Mouse (Mus musculus) embryonic facial prominence, embryonic 12.5 days (tissue): ENCODE measurements around the gene Uhrf1bp1. TPM values are rescaled to one million over a fixed set of nuclear protein-coding genes. Genes with fewer than 3 reads are reported as not detected.

Source experiments
- ATAC-seq: fragments of 200-750 bp; cut with Nextera tagmentation; 2 replicates; pipeline ENCODE4 v1.8.0; 2017; ENCODE audit not compliant: insufficient number of reproducible peaks, insufficient read depth, low FRiP score, low TSS enrichment
- H3K27ac ChIP-seq: fragments of 300-500 bp; sonication (generic); 2 replicates; pipeline ENCODE4 v1.5.1; 2016; ENCODE audit warnings: mild to moderate bottlenecking
- H3K27me3 ChIP-seq: fragments of 300-500 bp; sonication (generic); 2 replicates; pipeline ENCODE4 v1.6.1; 2016; ENCODE audit warnings: mild to moderate bottlenecking, moderate library complexity
- H3K36me3 ChIP-seq: fragments of 300-500 bp; sonication (generic); 2 replicates; pipeline ENCODE4 v1.6.1; 2016; ENCODE audit warnings: mild to moderate bottlenecking
- H3K4me1 ChIP-seq: fragments of 300-500 bp; sonication (generic); 2 replicates; pipeline ENCODE4 v1.6.1; 2016
- H3K4me2 ChIP-seq: fragments of 300-500 bp; sonication (generic); replicated peaks from 2 replicates; pipeline ENCODE4 v1.6.1; 2016; ENCODE audit warnings: mild to moderate bottlenecking, moderate library complexity
- H3K4me3 ChIP-seq: fragments of 300-500 bp; sonication (generic); 2 replicates; pipeline ENCODE4 v1.5.1; 2016; ENCODE audit warnings: mild to moderate bottlenecking
- H3K9ac ChIP-seq: fragments of 300-500 bp; sonication (generic); 2 replicates; pipeline ENCODE4 v1.6.1; 2016; ENCODE audit warnings: mild to moderate bottlenecking, moderate library complexity
- H3K9me3 ChIP-seq: fragments of 300-500 bp; sonication (generic); 2 replicates; pipeline ENCODE4 v1.6.1; 2016; ENCODE audit warnings: mild to moderate bottlenecking, moderate library complexity
- WGBS: fragments of 180-500 bp; shearing (Covaris S2); methylation state at CpG from one replicate; pipeline ENCODE4 v1.1.7; 2016; 5-methylcytosine and 5-hydroxymethylcytosine counted together
- polyA plus RNA-seq: library from polyadenylated mRNA; unstranded; fragments of >200 nt; fragmentation: Nextera tagmentation; extraction: Ambion mirVana; gene quantifications from 2 replicates; pipeline ENCODE4 v1.2.1, GENCODE M21; 2016

Gene Uhrf1bp1
- polyA plus RNA-seq, 1 experiment from 2014 or later = 10.1 TPM

GRCm38 (mm10) chr17:27942131-27942530, 85.9 kb downstream of the Uhrf1bp1 start:
- Histone ChIP-seq H3K9me3 (no peaks in the 10 kb centered on the region), H3K9ac (no peak overlapping the region), H3K4me1 (peaks cover 30% of the 10 kb centered on the region), H3K4me3 (no peak overlapping the region), H3K4me2 (no peak overlapping the region), H3K27ac (no peak overlapping the region), H3K36me3 (no peaks in the 10 kb centered on the region), H3K27me3 (no peaks in the 10 kb centered on the region)
- 90% methylated on average over 4 of the region's 4 CpGs for WGBS
- no peak for ATAC-seq

GRCm38 (mm10) chr17:27945546-27946216, 89.4 kb downstream of the Uhrf1bp1 start:
- no peak overlapping the region for H3K4me3 ChIP-seq
- 0 out of 2 replicates have a peak overlapping the region, but pooled peaks have one; percentile 13 for H3K4me2 ChIP-seq
- peak overlapping the region; percentile 87 for H3K27ac ChIP-seq
- no peaks in the 10 kb centered on the region for H3K27me3 ChIP-seq
- WGBS = 65% methylated on average over 6 of the region's 6 CpGs
- H3K9ac ChIP-seq = no peak overlapping the region
- peaks cover 16% of the 10 kb centered on the region for H3K4me1 ChIP-seq
- H3K9me3 ChIP-seq = no peaks in the 10 kb centered on the region
- H3K36me3 ChIP-seq = no peaks in the 10 kb centered on the region
- peak; percentile 57; the same call in 1 of the 2 replicates for ATAC-seq

- ATAC-seq = no peak
- Histone ChIP-seq H3K9me3 (no peaks in the 10 kb centered on the region), H3K4me2 (0 out of 2 replicates have a peak overlapping the region, but pooled peaks have one; percentile 13), H3K27ac (peak overlapping the region; percentile 87), H3K4me1 (peaks cover 16% of the 10 kb centered on the region), H3K36me3 (no peaks in the 10 kb centered on the region), H3K4me3 (no peak overlapping the region), H3K9ac (no peak overlapping the region), H3K27me3 (no peaks in the 10 kb centered on the region)
- WGBS = 81% methylated on average over 8 of the region's 8 CpGs
These were observed 90.1 kb downstream of the Uhrf1bp1 start for GRCm38 (mm10) chr17:27946371-27946770.

- 80% methylated on average over 2 of the region's 2 CpGs for WGBS
- Histone ChIP-seq H3K4me3 (no peak overlapping the region), H3K9me3 (no peaks in the 10 kb centered on the region), H3K4me1 (peaks cover 16% of the 10 kb centered on the region), H3K9ac (no peak overlapping the region), H3K36me3 (no peaks in the 10 kb centered on the region), H3K27me3 (no peaks in the 10 kb centered on the region), H3K4me2 (no peak overlapping the region), H3K27ac (no peak overlapping the region)
- ATAC-seq = no peak
These were observed 90.9 kb downstream of the Uhrf1bp1 start for GRCm38 (mm10) chr17:27947155-27947554.

Other genes with a start within 250 kb of the Uhrf1bp1 start
- 135 and 137 TPM in 2 replicates for gene Nudt3, start 232.9 kb upstream of the Uhrf1bp1 start, polyA plus RNA-seq
- gene RPS10-NUDT3, start 221.2 kb upstream of the Uhrf1bp1 start, polyA plus RNA-seq = not detected in 2 replicates
- 943 and 948 TPM in 2 replicates for gene Rps10, start 219.8 kb upstream of the Uhrf1bp1 start, polyA plus RNA-seq
- 6.5 and 7.5 TPM in 2 replicates for gene Pacsin1, start 200.9 kb upstream of the Uhrf1bp1 start, polyA plus RNA-seq
- 0.40 and 0.71 TPM in 2 replicates for gene Spdef, start 127.5 kb upstream of the Uhrf1bp1 start, polyA plus RNA-seq
- gene D17Wsu92e, start 35.8 kb upstream of the Uhrf1bp1 start, polyA plus RNA-seq = 17.9 and 18.9 TPM in 2 replicates
- gene Snrpc, start 18.3 kb upstream of the Uhrf1bp1 start, polyA plus RNA-seq = 348 and 358 TPM in 2 replicates
- gene Anks1, start 52.9 kb downstream of the Uhrf1bp1 start, polyA plus RNA-seq = 22.5 and 23.1 TPM in 2 replicates
- 98.3 and 104 TPM in 2 replicates for gene Taf11, start 53.4 kb downstream of the Uhrf1bp1 start, polyA plus RNA-seq
- gene Tcp11, start 224.2 kb downstream of the Uhrf1bp1 start, polyA plus RNA-seq = 1.7 and 1.9 TPM in 2 replicates